Mouse (Mus musculus) Patski (cell line): ENCODE data around the gene Gm3448. TPM values are rescaled to one million over a fixed set of nuclear protein-coding genes. Genes with fewer than 3 reads are reported as not detected.
"Not testable (repeated sequence)": the region's sequence is repeated elsewhere in the genome, so short reads cannot be mapped to it uniquely, and the experiment has no call there.

Experiments
- ATAC-seq: fragments of 100-300 bp; one replicate; pipeline ENCODE4 v1.8.0; 2021
- CTCF ChIA-PET: fragments of 350-600 bp; sonication (Branson Sonifier 250); formaldehyde crosslinking; loops from one replicate; lab custom pipeline; 2022; ENCODE audit warnings: inconsistent platforms; lab: Charles Lee
- POLR2A ChIA-PET: fragments of 350-600 bp; sonication (Branson Sonifier 250); formaldehyde crosslinking; loops from one replicate; lab custom pipeline; 2022; ENCODE audit warnings: antibody characterized with exemption, inconsistent platforms; lab: Charles Lee
- DNase-seq: peaks from one replicate; pipeline ENCODE4 v3.0.0-alpha.2; 2011; ENCODE audit warnings: low read depth, low spot score
- H3K27me3 ChIP-seq: fragments of 371-371 bp; one replicate; pipeline ENCODE4 v1.5.1; 2021
- in situ Hi-C: fragments of 300-500 bp; cut with MboI; formaldehyde crosslinking; loops from 3 replicates; pipeline ENCODE4 v1.11.1; 2018; ENCODE audit warnings: low pct_unique_long_range_greater_than_20kb, mixed read lengths
- polyA plus RNA-seq: library from polyadenylated mRNA; unstranded; gene quantifications from one replicate; pipeline ENCODE4 v1.2.3, GENCODE M21; 2021

Gene Gm3448
- polyA plus RNA-seq, 1 experiment from 2014 or later: 1.5 TPM

DNA sequence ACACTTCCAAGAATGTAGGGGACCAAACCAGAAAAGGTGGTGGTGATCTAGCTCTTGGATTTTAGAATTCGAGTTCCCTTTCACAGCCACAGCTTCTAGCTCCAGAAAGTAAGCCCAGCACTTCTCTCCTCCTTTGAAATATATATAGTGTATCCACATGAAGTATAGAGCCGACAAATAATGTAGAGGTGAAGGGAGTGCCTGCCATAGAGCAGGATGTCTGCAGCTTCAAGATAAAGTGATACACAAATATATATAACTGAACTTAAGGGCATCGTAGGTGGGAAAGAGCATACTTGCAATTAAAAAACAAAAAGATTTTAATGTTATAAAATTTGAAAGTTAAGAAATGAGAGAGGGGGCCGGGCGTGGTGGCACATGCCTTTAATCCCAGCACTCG lies 15.8 kb downstream of the Gm3448 start:
- CTCF ChIA-PET, H3K27me3 ChIP-seq, in situ Hi-C loops, POLR2A ChIA-PET, ATAC-seq, DNase-seq: not testable (repeated sequence)

DNA sequence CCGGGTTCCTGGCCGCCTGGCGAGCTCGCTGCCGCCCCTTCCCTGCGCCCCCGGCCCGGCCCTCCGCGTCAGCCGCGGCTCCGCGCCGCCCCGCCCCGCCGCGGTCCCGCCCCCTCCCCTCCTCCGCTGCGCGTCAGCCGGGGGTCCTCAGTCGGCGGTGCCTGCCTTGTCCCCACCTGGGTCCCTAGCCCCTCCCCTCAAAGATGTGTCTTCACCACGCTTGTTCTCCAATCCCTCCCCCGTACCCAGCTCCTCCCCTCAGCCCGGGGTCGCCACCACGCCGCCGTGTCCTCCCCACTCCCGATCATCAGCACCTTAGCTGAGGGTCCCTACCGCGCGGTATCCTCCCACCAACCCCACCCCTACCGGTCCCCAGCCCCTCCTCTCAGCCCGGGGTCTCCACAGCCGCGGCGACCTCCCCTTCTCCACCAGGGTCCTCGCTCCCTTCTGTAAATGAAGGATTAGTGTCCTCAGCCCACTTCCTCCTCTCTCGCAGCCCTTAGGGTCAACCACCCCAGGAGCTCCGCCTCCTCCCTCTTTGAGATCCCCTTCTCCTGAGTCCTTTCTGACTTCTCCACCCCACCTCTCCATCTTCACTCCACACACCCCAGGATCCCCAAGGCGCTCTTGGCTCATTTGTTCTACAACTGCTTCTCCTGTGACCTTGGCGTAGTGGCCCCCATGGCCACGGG lies 16.7 kb downstream of the Gm3448 start:
- peak; percentile 49 for ATAC-seq
- CTCF ChIA-PET, H3K27me3 ChIP-seq, in situ Hi-C loops, POLR2A ChIA-PET, DNase-seq: not testable (repeated sequence)

DNA sequence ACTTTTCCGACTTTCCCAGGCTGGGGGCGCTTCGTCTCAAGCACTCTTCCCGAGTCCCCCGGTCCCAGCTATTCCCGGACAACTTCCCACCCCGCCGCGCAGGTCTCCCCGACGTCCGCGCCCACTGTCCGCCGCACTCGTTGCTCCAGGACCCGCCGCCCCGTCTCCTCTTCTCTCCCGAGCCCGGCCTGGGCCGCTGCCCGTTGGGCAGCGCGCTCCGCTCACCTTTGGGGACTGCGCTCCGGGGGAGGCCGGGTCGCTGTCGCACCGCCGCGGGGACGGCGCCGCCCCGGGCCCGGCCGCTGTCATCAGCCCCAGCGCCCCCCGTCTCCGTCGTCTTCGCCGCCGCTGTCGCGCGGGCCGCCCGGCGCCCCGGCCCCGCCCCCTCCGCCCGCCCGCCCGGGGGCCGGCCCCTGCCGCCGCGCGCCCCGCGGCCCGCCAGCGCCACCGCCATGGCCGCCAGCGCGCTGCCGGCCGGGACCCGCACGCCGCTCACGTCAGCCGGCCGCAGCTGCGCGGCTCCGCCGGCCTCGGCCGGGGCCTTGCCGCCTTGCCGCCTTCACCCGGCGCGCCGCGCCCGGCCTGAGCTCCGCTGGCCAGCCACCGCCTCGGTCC lies 17.4 kb downstream of the Gm3448 start:
- H3K27me3 ChIP-seq, CTCF ChIA-PET, DNase-seq, in situ Hi-C loops, POLR2A ChIA-PET: not testable (repeated sequence)
- ATAC-seq: peak; percentile 78

DNA sequence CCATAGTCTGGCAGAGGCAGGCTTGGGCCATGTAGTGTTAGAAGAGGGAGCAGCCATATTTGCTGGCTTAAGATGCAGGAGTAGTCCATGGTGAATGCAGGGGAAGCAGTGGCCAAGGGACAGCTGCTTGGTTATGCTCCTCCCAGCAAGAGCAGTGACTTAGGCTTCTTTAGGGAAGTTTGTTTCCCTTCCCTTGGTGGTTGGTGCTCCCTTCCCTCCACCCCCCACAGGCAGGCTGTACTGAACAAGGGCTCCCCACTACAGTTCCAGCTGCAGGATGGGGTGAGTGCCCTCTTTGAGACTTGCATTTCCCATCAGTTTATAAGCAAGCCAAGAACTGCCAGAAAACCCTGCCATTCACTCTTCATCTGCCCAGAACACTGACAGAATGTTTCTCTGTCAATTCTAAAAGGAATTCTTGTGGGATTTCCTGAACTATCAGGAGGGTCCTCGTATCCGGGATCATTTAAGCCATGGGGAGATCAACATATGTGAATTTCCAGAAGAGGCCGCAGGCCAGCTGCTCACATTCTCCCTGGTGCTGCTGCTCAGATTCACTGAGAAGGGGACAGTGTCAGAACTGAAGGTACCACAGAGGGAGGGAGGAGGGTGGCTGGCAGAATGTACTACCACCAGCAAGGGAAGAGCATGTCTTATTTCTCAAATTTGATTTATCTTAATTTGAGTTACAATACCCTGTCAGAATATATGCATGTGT lies 19.7 kb downstream of the Gm3448 start:
- ATAC-seq, in situ Hi-C loops, CTCF ChIA-PET, POLR2A ChIA-PET, H3K27me3 ChIP-seq, DNase-seq: not testable (repeated sequence)

DNA sequence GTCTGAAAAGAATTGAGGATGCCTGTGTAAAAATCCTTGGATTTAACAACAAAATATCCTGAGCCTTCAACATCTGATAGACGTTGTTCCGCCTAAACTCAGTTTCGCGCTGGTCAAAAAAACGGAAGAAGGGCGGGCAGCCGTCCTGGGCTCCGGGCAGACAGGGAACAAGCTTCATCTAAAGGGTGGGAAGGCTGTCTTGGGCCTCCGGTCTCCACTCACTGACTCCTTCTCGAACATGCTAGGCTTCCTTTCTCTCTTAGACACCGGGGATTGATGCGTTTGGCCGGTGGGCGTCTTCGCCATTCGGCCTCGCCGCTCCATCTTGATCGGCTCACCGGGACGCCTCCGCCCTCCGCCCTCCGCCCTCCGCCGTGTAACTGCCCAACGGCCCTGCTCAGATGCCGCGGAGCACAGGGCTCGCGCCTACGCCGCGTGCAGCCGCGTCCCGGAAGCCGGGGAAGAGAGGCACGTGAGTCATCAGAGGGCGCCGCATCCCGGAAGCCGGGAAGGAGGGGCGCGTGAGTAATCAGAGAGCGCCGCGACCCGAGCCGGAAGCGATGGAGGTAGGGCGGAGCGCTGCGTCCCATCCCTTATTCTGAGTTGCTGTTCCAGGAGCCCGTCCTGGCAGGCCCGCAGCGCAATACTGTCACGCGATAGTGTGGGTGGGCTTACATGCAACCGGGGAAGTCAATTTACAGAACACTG lies 31.5 kb downstream of the Gm3448 start, which contains the start of gene Gm3435:
Gm3435 (plus strand) TSS at position 471 of the 708 bp plus-strand sequence.
- DNase-seq, H3K27me3 ChIP-seq, in situ Hi-C loops, CTCF ChIA-PET, POLR2A ChIA-PET: not testable (repeated sequence)
- peak; percentile 94 for ATAC-seq

DNA sequence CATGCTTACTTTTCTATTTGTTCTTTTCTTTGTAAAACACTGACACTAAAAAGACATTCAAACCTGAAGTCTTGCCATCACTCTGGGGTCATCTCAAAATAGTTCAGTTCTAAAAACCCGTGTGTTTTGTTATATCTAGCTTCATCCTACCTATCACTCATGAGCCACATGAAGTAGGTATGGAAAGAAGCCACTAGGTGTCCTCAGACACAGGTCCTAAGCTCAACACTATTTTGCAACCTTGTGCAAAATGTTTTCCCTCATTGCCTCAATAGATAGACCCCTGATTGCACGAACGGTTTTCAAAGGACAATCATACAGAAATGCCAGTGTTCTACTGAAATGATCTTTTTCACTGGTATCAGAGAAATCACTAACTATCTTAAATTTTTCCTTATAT lies 32.2 kb downstream of the Gm3448 start:
- in situ Hi-C loops, DNase-seq, POLR2A ChIA-PET, H3K27me3 ChIP-seq, CTCF ChIA-PET: not testable (repeated sequence)
- peak; percentile 73 for ATAC-seq

DNA sequence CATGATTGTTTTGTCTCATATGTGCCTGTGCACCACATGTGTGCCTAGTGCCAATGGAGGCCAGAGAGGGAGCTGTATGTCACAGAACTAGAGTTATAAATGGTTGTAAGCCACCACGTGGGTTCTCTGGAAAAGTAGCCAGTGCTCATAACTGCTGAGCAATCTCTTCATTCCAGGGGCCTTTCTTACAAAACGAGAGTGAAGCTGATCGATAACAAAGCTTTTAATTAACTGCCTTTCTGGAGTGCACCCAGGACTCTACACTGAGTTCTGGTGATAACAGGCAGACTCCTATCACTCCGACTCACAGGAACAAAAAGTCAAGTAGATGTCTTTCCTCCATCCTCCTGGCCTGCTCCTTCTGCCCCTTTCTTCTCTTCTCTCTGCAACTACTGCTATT lies 41.3 kb downstream of the Gm3448 start:
- DNase-seq, H3K27me3 ChIP-seq, in situ Hi-C loops, CTCF ChIA-PET, ATAC-seq, POLR2A ChIA-PET: not testable (repeated sequence)

DNA sequence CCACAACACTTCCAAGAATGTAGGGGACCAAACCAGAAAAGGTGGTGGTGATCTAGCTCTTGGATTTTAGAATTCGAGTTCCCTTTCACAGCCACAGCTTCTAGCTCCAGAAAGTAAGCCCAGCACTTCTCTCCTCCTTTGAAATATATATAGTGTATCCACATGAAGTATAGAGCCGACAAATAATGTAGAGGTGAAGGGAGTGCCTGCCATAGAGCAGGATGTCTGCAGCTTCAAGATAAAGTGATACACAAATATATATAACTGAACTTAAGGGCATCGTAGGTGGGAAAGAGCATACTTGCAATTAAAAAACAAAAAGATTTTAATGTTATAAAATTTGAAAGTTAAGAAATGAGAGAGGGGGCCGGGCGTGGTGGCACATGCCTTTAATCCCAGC lies 47.2 kb downstream of the Gm3448 start:
- ATAC-seq, DNase-seq, POLR2A ChIA-PET, H3K27me3 ChIP-seq, CTCF ChIA-PET, in situ Hi-C loops: not testable (repeated sequence)

DNA sequence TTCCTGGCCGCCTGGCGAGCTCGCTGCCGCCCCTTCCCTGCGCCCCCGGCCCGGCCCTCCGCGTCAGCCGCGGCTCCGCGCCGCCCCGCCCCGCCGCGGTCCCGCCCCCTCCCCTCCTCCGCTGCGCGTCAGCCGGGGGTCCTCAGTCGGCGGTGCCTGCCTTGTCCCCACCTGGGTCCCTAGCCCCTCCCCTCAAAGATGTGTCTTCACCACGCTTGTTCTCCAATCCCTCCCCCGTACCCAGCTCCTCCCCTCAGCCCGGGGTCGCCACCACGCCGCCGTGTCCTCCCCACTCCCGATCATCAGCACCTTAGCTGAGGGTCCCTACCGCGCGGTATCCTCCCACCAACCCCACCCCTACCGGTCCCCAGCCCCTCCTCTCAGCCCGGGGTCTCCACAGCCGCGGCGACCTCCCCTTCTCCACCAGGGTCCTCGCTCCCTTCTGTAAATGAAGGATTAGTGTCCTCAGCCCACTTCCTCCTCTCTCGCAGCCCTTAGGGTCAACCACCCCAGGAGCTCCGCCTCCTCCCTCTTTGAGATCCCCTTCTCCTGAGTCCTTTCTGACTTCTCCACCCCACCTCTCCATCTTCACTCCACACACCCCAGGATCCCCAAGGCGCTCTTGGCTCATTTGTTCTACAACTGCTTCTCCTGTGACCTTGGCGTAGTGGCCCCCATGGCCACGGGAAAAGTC lies 48.1 kb downstream of the Gm3448 start:
- in situ Hi-C loops, POLR2A ChIA-PET, H3K27me3 ChIP-seq, CTCF ChIA-PET, DNase-seq: not testable (repeated sequence)
- ATAC-seq: peak; percentile 31

DNA sequence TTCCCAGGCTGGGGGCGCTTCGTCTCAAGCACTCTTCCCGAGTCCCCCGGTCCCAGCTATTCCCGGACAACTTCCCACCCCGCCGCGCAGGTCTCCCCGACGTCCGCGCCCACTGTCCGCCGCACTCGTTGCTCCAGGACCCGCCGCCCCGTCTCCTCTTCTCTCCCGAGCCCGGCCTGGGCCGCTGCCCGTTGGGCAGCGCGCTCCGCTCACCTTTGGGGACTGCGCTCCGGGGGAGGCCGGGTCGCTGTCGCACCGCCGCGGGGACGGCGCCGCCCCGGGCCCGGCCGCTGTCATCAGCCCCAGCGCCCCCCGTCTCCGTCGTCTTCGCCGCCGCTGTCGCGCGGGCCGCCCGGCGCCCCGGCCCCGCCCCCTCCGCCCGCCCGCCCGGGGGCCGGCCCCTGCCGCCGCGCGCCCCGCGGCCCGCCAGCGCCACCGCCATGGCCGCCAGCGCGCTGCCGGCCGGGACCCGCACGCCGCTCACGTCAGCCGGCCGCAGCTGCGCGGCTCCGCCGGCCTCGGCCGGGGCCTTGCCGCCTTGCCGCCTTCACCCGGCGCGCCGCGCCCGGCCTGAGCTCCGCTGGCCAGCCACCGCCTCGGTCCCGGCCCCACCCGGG lies 48.7 kb downstream of the Gm3448 start:
- in situ Hi-C loops, H3K27me3 ChIP-seq, DNase-seq, POLR2A ChIA-PET, CTCF ChIA-PET: not testable (repeated sequence)
- ATAC-seq: peak; percentile 76

DNA sequence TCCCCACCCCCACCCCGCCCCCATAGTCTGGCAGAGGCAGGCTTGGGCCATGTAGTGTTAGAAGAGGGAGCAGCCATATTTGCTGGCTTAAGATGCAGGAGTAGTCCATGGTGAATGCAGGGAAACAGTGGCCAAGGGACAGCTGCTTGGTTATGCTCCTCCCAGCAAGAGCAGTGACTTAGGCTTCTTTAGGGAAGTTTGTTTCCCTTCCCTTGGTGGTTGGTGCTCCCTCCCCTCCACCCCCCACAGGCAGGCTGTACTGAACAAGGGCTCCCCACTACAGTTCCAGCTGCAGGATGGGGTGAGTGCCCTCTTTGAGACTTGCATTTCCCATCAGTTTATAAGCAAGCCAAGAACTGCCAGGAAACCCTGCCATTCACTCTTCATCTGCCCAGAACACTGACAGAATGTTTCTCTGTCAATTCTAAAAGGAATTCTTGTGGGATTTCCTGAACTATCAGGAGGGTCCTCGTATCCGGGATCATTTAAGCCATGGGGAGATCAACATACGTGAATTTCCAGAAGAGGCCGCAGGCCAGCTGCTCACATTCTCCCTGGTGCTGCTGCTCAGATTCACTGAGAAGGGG lies 51.1 kb downstream of the Gm3448 start:
- in situ Hi-C loops, POLR2A ChIA-PET, CTCF ChIA-PET, H3K27me3 ChIP-seq, DNase-seq, ATAC-seq: not testable (repeated sequence)

DNA sequence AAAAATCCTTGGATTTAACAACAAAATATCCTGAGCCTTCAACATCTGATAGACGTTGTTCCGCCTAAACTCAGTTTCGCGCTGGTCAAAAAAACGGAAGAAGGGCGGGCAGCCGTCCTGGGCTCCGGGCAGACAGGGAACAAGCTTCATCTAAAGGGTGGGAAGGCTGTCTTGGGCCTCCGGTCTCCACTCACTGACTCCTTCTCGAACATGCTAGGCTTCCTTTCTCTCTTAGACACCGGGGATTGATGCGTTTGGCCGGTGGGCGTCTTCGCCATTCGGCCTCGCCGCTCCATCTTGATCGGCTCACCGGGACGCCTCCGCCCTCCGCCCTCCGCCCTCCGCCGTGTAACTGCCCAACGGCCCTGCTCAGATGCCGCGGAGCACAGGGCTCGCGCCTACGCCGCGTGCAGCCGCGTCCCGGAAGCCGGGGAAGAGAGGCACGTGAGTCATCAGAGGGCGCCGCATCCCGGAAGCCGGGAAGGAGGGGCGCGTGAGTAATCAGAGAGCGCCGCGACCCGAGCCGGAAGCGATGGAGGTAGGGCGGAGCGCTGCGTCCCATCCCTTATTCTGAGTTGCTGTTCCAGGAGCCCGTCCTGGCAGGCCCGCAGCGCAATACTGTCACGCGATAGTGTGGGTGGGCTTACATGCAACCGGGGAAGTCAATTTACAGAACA lies 62.8 kb downstream of the Gm3448 start, which contains the start of the genes 9030025P20Rik and Gm3417:
9030025P20Rik (plus strand) TSS at position 107 of the 677 bp plus-strand sequence.
Gm3417 (minus strand) TSS at position 429 of the 677 bp plus-strand sequence.
- H3K27me3 ChIP-seq, DNase-seq, in situ Hi-C loops, POLR2A ChIA-PET, CTCF ChIA-PET: not testable (repeated sequence)
- ATAC-seq: peak; percentile 95

DNA sequence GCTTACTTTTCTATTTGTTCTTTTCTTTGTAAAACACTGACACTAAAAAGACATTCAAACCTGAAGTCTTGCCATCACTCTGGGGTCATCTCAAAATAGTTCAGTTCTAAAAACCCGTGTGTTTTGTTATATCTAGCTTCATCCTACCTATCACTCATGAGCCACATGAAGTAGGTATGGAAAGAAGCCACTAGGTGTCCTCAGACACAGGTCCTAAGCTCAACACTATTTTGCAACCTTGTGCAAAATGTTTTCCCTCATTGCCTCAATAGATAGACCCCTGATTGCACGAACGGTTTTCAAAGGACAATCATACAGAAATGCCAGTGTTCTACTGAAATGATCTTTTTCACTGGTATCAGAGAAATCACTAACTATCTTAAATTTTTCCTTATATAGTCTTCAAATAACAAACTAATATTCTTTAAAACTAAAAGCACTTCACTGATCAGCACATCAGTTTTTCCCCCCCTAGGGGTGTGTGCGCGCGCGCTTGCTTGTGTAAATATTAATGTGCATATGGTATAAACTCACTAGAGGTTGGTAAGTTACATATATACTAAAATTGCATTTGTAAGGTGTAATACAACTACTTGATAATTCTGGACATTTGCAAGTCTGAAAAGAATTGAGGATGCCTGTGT lies 63.5 kb downstream of the Gm3448 start:
- DNase-seq, CTCF ChIA-PET: not testable (repeated sequence)
- peak; percentile 72 for ATAC-seq

More for the DNA sequence above, 63.5 kb downstream of the Gm3448 start:
- POLR2A ChIA-PET, H3K27me3 ChIP-seq, in situ Hi-C loops: not testable (repeated sequence)
